Mouse (Mus musculus) left cerebral cortex, adult 11 months (tissue): Measurements from ENCODE around the gene Col17a1.
A peak's percentile ranks its signal among the peaks of the same experiment; 100 is the strongest.

ENCODE experiments used
- DNase-seq: peaks from one replicate; pipeline ENCODE4 v3.0.0; 2022; ENCODE audit warnings: low spot score

Gene Col17a1

GRCm38 (mm10) chr19:47691994-47692393 lies at the start of gene Col17a1:
Col17a1 (minus strand) TSS chr19:47692094.
- no peak for DNase-seq

DNA sequence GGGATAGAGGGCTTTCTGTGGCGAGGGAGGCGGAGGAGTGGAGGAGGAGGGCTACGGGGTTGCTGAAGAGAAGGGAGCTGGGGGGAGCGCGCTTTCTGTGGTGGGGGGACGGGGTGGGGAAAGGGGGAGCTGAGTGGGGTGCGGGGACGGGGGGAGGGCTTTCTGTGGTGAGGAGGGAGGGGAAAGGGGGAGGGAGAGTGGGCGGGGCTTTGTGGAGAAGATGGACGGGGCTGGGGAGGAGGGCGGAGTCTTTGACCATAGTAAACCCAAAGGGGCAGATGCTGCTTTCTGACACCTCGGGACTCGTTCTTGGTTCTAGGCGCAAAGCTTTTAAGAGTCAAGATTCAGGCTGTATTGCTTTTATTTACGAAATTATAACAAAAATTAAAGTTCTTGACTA lies 40.0 kb upstream of the Col17a1 start:
- DNase-seq = no peak

- peak; percentile 99 for DNase-seq
Observed at GRCm38 (mm10) chr19:47731071-47731881, 39.4 kb upstream of the Col17a1 start, which contains the start of gene Sfr1. Sfr1 (plus strand) TSS chr19:47731682.

DNA sequence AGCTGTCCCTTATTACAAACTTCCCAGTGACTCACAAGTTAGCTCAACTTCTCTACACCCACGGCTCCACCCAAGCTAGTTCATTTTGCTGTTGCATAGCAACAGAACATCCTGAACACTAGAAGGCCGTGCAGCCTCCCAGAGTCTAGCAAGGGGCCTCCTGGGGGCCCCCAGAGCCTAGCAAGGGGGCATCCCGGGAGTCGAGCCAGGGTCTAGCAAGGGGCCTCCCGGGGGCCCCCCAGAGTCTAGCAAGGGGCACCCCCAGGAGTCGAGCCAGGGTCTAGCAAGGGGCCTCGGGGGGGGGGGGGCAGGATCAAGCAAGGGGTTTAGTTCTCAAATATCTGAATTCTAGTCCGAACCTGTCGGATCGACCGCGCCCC lies 38.8 kb upstream of the Col17a1 start:
- DNase-seq = peak; percentile 65

GRCm38 (mm10) chr19:47725643-47726140 lies 33.8 kb upstream of the Col17a1 start:
- DNase-seq = no peak

DNA sequence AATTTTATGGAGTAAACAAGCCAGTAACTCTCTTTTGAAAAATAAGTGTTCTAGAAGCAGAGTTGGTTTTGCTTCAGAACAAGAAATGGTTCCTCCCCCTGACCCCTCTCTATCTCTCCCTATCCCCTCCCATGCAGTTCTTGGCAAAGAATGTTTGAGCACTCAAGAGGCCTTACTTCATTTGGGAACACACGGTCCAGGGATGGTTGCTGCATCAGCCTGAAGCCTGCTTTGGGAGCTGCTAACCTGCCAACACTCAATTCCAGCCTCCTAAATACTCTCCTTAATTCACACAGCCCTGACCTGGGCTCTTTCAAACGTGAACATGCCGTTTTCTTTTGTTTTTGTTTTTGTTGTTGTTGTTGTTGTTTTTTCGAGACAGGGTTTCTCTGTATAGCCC lies 33.0 kb upstream of the Col17a1 start:
- no peak for DNase-seq

DNA sequence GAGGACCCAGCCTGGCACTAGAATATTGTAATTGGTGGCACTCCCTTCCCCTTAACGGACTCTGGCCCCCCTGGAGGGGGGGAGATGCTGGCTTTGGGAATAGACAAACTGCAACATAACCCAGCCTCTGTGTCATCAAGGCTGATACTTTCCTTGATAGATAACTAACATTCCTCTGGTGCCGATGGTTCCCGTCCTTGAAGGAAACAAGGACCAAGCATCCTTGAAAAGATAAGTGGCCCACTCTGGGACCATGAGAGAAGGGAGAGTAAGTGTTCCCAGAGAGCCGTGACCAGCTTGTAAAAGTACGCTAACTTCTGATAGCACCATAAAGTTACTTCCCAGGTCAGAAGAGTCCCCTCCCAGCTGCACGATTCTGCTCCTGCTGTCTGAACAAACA lies 30.6 kb upstream of the Col17a1 start:
- no peak for DNase-seq

- DNase-seq = no peak
Observed at GRCm38 (mm10) chr19:47719147-47719546, 27.3 kb upstream of the Col17a1 start.

- DNase-seq = no peak
Observed at GRCm38 (mm10) chr19:47716144-47716543, 24.2 kb upstream of the Col17a1 start.

DNA sequence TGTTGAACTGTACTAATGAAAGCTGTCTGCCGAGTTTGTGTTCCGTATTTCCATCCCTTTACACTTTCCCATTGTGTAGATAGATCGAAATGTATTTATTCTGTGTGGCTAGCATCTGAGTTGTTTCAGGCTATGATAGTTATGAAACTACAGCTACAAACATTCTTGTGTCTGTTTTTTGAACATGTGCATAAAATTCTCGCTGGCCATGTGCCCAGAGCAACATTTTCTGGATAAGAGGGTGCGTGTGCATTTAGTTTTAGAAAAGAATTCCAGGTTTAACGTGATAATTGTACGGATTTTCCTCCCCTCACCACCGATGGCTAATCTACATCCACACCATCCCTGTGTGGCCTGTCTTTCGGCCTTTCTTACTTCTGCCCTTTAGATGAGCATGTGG lies 21.6 kb upstream of the Col17a1 start:
- no peak for DNase-seq

DNA sequence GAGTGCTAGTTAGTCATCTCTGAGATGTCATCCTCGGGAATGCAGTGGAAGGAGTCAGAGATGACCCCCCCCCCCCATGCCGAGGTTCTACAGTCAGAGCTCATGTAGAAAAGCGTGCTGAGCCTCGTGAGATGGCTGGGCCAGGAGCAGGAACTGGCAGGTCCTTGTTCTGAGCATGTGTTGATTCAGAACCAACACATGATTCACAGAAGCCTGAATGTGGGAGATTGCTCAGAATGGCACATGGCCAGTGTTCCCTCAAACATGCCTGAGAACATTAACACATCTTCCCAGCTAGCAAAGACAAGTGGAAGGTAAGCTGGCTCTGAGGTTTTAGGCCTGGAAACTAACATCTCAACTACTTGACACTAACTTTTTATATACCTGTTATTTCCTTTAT lies 18.5 kb upstream of the Col17a1 start:
- DNase-seq = no peak

DNA sequence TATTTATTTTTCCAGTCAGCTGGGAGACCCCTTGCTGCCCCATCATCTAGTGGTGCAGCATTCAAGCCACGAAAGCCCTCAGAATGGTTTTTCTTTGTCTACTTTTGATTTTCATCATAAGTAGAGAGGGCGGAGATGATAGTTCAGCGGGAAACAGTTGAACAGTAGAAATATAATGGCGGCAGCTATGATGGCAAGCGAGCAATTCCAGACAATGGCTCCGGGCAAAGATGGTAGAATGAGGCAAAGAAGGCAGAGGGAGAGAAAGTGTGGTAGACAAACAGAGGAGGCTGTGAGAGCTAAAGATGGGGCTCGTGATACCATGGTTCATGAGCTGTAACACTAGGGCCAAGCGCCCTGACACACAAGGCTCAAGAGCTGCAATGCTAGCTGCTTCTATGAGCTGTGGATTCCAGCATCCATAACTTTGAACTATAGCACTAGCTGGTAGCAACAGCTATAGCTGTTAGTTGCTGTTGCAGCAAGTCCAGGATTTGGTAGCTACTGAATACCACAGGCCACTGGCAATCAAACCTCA lies 13.9 kb upstream of the Col17a1 start:
- DNase-seq = no peak

DNA sequence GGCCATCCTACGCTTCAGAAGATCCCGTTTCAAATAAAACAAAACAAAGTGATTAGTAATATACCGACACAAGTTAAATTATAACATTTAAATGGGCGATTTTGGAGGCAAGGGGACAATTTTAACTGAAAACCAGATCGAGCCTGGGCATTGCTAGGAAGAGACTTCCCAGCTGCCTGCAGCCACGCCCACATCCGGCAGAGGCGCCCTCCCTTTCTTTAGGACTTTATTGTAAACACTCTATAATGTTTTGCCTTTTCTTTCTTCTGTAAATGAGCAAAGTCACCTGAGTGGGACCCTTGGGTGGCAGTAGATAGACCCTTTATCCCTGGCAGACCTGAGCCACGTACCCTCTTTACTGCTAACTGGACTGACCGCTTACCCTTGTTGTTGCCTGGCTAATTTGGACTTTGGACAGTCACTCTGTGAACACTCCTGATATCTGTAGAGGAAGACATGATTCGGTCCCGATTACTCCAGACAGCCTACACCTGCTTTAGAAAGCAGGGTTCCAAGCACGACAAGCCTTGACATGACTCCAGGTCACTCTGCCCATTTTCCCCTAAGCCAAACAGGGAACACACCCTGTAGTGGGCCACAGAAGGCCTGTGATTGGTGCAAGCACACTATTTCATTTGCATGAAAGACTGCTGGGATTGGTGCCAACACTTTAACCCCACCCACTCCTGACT lies 13.3 kb upstream of the Col17a1 start:
- DNase-seq = no peak

DNA sequence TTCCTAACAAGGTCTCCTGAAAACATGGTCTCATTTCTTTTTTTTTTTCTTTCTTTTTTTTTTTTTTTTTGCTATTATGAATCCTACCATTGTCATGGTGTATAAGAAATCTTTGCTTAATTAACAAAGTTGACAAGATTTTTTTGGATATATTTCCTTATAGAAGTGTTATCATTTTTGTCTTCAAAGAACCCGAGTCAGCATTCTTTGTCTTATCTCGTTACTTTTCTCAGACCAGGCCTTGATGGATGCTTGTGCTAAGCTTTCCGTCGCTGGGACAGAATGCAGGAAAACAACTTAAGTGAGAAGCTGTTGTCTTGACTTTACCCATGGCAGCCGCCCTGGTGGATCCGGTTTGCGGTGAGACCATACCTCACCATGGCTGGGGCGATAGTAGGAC lies 8.6 kb upstream of the Col17a1 start:
- no peak for DNase-seq

GRCm38 (mm10) chr19:47699743-47700142 lies 7.8 kb upstream of the Col17a1 start:
- no peak for DNase-seq

GRCm38 (mm10) chr19:47698266-47698665 lies 6.4 kb upstream of the Col17a1 start:
- no peak for DNase-seq

GRCm38 (mm10) chr19:47697067-47697466 lies 5.2 kb upstream of the Col17a1 start:
- no peak for DNase-seq

DNA sequence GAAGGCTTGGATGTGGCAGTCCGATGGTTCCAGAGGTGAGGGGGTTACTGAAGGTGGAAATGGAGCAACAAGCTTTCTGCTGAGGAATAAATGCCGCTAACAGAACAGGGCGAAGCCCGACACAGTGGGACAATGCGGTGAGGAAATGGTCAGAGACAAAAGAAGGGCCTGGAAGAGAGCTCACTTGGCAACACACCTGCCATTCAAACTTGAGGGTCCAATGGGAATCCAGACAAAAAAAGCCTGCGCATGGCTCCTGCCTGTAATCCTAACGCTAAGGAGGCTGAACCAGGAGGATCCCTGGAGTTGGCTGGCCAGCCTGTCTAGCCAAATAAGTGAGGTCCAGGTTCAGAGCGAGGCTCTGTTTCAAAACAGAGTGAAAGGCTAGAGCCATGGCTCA lies 4.5 kb upstream of the Col17a1 start:
- DNase-seq = no peak

DNA sequence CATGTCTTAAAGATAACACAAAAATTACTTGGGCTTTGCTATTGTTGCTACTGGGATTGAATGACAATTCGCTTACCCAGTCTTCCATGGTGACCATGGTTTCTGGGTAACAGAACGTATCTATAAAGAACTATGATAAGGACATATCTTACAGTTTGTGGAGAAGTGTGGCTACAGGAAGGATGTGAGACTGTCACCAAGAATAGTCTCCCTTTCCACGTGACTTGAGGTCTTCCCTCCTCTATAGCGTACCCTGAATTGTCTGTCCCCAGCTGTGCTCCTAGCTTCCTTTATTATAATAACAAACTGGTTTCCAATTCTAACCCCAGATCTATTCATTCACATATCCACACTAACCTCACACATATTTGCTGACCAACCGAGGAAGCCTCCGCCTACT lies 3.8 kb upstream of the Col17a1 start:
- no peak for DNase-seq

DNA sequence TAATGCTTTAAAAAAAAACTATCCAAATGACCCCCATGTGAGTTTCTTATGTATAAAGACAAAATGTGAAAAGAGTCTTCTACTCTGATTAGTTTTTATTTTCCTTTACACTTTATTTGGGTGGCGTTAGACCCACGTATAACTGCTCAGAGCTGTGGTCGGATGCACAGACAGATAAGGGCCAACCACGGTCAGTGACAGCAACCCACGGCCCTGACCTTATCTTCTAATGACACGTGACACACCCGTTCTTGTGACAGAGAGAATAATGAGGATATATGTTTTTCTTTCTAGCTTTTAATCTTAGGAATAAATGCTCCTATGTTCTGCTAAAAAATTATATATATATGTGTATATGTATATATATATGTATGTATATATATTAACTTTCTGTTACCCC lies 2.3 kb downstream of the Col17a1 start:
- DNase-seq = no peak

GRCm38 (mm10) chr19:47678675-47679074 lies 13.2 kb downstream of the Col17a1 start:
- peak; percentile 42 for DNase-seq

GRCm38 (mm10) chr19:47674419-47674818 lies 17.5 kb downstream of the Col17a1 start:
- DNase-seq = no peak

GRCm38 (mm10) chr19:47668399-47668798 lies 23.5 kb downstream of the Col17a1 start:
- DNase-seq = no peak
